Mouse (Mus musculus) common myeloid progenitor, adult 5-6 weeks (primary cell): ENCODE results near the gene Sox3. TPM values are rescaled to one million over a fixed set of nuclear protein-coding genes. Genes with fewer than 3 reads are reported as not detected.
A peak's percentile ranks its signal among the peaks of the same experiment; 100 is the strongest.

Source experiments
- ATAC-seq: replicated peaks from 2 replicates; pipeline ENCODE4 v1.8.0; 2016; ENCODE audit warnings: low read depth, mild to moderate bottlenecking, moderate TSS enrichment, inconsistent platforms; ENCODE audit not compliant: poor library complexity, severe bottlenecking
- total RNA-seq: library from RNA; stranded (forward); fragments of 200-1000, 187-1606 nt; gene quantifications from 2 replicates; pipeline ENCODE4 v1.2.3, GENCODE M21; 2017

Gene Sox3
- total RNA-seq: not detected in 2 replicates

GRCm38 (mm10) chrX:60892801-60893681 is at the start of gene Sox3:
Gene Sox3, minus strand, starts transcription at chrX:60893430.
- no peak for ATAC-seq

GRCm38 (mm10) chrX:60940225-60940624 is 47.0 kb upstream of the Sox3 start:
- ATAC-seq: no peak

- no peak for ATAC-seq
Observed at GRCm38 (mm10) chrX:60899546-60899945, 6.3 kb upstream of the Sox3 start.

- ATAC-seq: no peak
Observed at GRCm38 (mm10) chrX:60898641-60899040, 5.4 kb upstream of the Sox3 start.

GRCm38 (mm10) chrX:60896296-60896695 is 3.1 kb upstream of the Sox3 start:
- no peak for ATAC-seq

- ATAC-seq: no peak
Observed at GRCm38 (mm10) chrX:60895416-60895815, 2.2 kb upstream of the Sox3 start.

GRCm38 (mm10) chrX:60893720-60894543 is 702 bp upstream of the Sox3 start:
- no peak for ATAC-seq

- ATAC-seq: no peak
Observed at GRCm38 (mm10) chrX:60892098-60892800, 981 bp downstream of the Sox3 start.

- no peak for ATAC-seq
Observed at GRCm38 (mm10) chrX:60891329-60892095, 1.7 kb downstream of the Sox3 start.

- 0 out of 2 replicates have a peak, but pooled peaks have one; percentile 15 for ATAC-seq
Observed at GRCm38 (mm10) chrX:60890651-60891050, 2.6 kb downstream of the Sox3 start.

- no peak for ATAC-seq
Observed at GRCm38 (mm10) chrX:60889956-60890485, 3.2 kb downstream of the Sox3 start.
